Mouse (Mus musculus) right cerebral cortex, postnatal 25 days (tissue): ENCODE measurements around the gene Tor2a.
A peak's percentile ranks its signal among the peaks of the same experiment; 100 is the strongest.

ENCODE experiments used
- DNase-seq: peaks from one replicate; pipeline ENCODE4 v3.0.0; 2022

Gene Tor2a

GRCm38 (mm10) chr2:32757056-32757845 is at the start of gene Tor2a:
Gene Tor2a, plus strand, starts transcription at chr2:32757234.
- peak; percentile 96 for DNase-seq

GRCm38 (mm10) chr2:32708643-32709042 is 48.4 kb upstream of the Tor2a start:
- no peak for DNase-seq

GRCm38 (mm10) chr2:32709521-32710137 is 47.4 kb upstream of the Tor2a start:
- DNase-seq: no peak

GRCm38 (mm10) chr2:32710425-32710824 is 46.6 kb upstream of the Tor2a start:
- no peak for DNase-seq

- DNase-seq: no peak
Observed at GRCm38 (mm10) chr2:32711301-32712056, 45.6 kb upstream of the Tor2a start.

GRCm38 (mm10) chr2:32712108-32712551 is 44.9 kb upstream of the Tor2a start:
- DNase-seq: peak; percentile 53

GRCm38 (mm10) chr2:32712586-32712933 is 44.5 kb upstream of the Tor2a start:
- peak; percentile 96 for DNase-seq

GRCm38 (mm10) chr2:32712934-32713817 is 43.9 kb upstream of the Tor2a start, which contains the start of gene Cdk9:
Gene Cdk9, minus strand, starts transcription at chr2:32713076.
- DNase-seq: peak; percentile 94

GRCm38 (mm10) chr2:32714117-32714986 is 42.7 kb upstream of the Tor2a start:
- DNase-seq: no peak

GRCm38 (mm10) chr2:32714987-32715425 is 42.0 kb upstream of the Tor2a start:
- DNase-seq: no peak

GRCm38 (mm10) chr2:32718761-32719160 is 38.3 kb upstream of the Tor2a start:
- no peak for DNase-seq

- DNase-seq: no peak
Observed at GRCm38 (mm10) chr2:32720053-32720452, 37.0 kb upstream of the Tor2a start.

GRCm38 (mm10) chr2:32720681-32721229 is 36.3 kb upstream of the Tor2a start, which contains the start of gene Sh2d3c:
Gene Sh2d3c, plus strand, starts transcription at chr2:32721055.
- DNase-seq: no peak

- DNase-seq: no peak
Observed at GRCm38 (mm10) chr2:32722046-32722445, 35.0 kb upstream of the Tor2a start.

GRCm38 (mm10) chr2:32722581-32722980 is 34.5 kb upstream of the Tor2a start:
- DNase-seq: no peak

- no peak for DNase-seq
Observed at GRCm38 (mm10) chr2:32724149-32724548, 32.9 kb upstream of the Tor2a start.

GRCm38 (mm10) chr2:32724832-32725790 is 31.9 kb upstream of the Tor2a start:
- DNase-seq: no peak

- peak; percentile 79 for DNase-seq
Observed at GRCm38 (mm10) chr2:32727435-32727834, 29.6 kb upstream of the Tor2a start.

- DNase-seq: no peak
Observed at GRCm38 (mm10) chr2:32728463-32728862, 28.6 kb upstream of the Tor2a start.

GRCm38 (mm10) chr2:32729547-32729946 is 27.5 kb upstream of the Tor2a start:
- no peak for DNase-seq
